In genomic region chr13:58358629-58359303, GRCm38 (mm10) we compare ENCODE assay signal across 9 mouse cellular contexts. TPM values are rescaled to one million over a fixed set of nuclear protein-coding genes. Genes with fewer than 3 reads are reported as not detected.
DNase-seq lines count a peak whose midpoint lies in the region; ATAC-seq and TF ChIP-seq lines count a peak whose summit lies in the region.
"Had no signal": no experiment of that assay in that cellular context is flagged by ENCODE, and none has a peak within 500 bp of the region (broad histone marks: within the 10 kb centered on the region; RNA-seq: fewer than 3 reads in every experiment).

Gene Kif27 (minus strand): TSS chr13:58359122.

- intact Hi-C loops in heart, adult 2 months (cut with DNase I): loop anchor here (5.0 kb wide), 2 partner anchors 44 to 86 kb away; partner anchors contain the start of genes Hnrnpk and Rmi1

- no peaks in the 10 kb centered on the region for H3K4me1 ChIP-seq in embryonic facial prominence, embryonic 14.5 days (ENCODE audit: control insufficient read depth, insufficient read depth, low read length)
- H3K4me1 ChIP-seq in heart, adult 2 months (ENCODE audit: control insufficient read depth, insufficient read depth, low read length): no peaks in the 10 kb centered on the region
- H3K4me1 ChIP-seq in kidney, adult 2 months (ENCODE audit: control insufficient read depth, insufficient read depth, low read length): 0 out of 2 replicates have a peak, but pooled peaks cover 2% of the 10 kb centered on the region
- peaks cover 6% of the 10 kb centered on the region; the same call in 1 of the 2 replicates for H3K4me1 ChIP-seq in limb, embryonic 13.5 days
- 0 out of 2 replicates have a peak, but pooled peaks cover 2% of the 10 kb centered on the region for H3K4me1 ChIP-seq in midbrain, embryonic 16.5 days (ENCODE audit: control insufficient read depth, insufficient read depth, low read length)
- H3K4me1 ChIP-seq in spleen, adult 2 months (ENCODE audit: control insufficient read depth, insufficient read depth, insufficient read length): no peaks in the 10 kb centered on the region

- no peaks in the 10 kb centered on the region for H3K9me3 ChIP-seq in embryonic facial prominence, embryonic 14.5 days (ENCODE audit: control insufficient read depth, low read length)
- no peaks in the 10 kb centered on the region for H3K9me3 ChIP-seq in limb, embryonic 13.5 days
- no peaks in the 10 kb centered on the region for H3K9me3 ChIP-seq in midbrain, embryonic 16.5 days (replicated peaks; ENCODE audit: control insufficient read depth, low read length, poor library complexity, severe bottlenecking)

- no peaks in the 10 kb centered on the region for H3K27me3 ChIP-seq in embryonic facial prominence, embryonic 14.5 days (replicated peaks; ENCODE audit: control insufficient read depth, insufficient read depth, low read length)
- no peaks in the 10 kb centered on the region for H3K27me3 ChIP-seq in heart, adult 2 months (ENCODE audit: control insufficient read depth, insufficient read depth, low read length)
- no peaks in the 10 kb centered on the region for H3K27me3 ChIP-seq in kidney, adult 2 months (replicated peaks; ENCODE audit: control insufficient read depth, insufficient read depth, low read length)
- H3K27me3 ChIP-seq in limb, embryonic 13.5 days: no peaks in the 10 kb centered on the region
- no peaks in the 10 kb centered on the region for H3K27me3 ChIP-seq in midbrain, embryonic 16.5 days (ENCODE audit: control insufficient read depth, insufficient read depth, low read depth, low read length)
- H3K27me3 ChIP-seq in spleen, adult 2 months (ENCODE audit: control insufficient read depth, insufficient read depth, low read length): no peaks in the 10 kb centered on the region
- H3K27me3 ChIP-seq: CH12.LX had no signal

- DNase-seq in 3134 (ENCODE audit: extremely low read depth, insufficient read length, low spot score): peak; percentile 7
- peak; percentile 50 to 66 for DNase-seq in adrenal gland, postnatal 4 days (ENCODE audit: low spot score in 2 of 2)
- DNase-seq in embryonic facial prominence, embryonic 14.5 days (ENCODE audit: low spot score): peak; percentile 93
- peak; percentile 85 to 88 for DNase-seq in heart, adult 2 months
- DNase-seq in kidney, adult 2 months: peak; percentile 93
- peak; percentile 77 to 83 for DNase-seq in spleen, adult 2 months (ENCODE audit: low read depth in 1 of 2, low spot score in 2 of 2)

- H3K79me2 ChIP-seq in heart, adult 2 months (replicated peaks; ENCODE audit: control insufficient read depth, insufficient read depth, low read length): no peaks in the 10 kb centered on the region

- TF ChIP-seq CTCF in heart, adult 2 months (IDR thresholded peaks at IDR 0.05): no peak
- no peak for TF ChIP-seq CTCF in kidney, adult 2 months (conservative IDR thresholded peaks at IDR 0.05; ENCODE audit: insufficient read depth, insufficient read length, low read depth, low read length)
- no peak for TF ChIP-seq CTCF in spleen, adult 2 months (IDR thresholded peaks at IDR 0.05; ENCODE audit: extremely low read depth, insufficient read depth, insufficient read length, insufficient replicate concordance)

- H3K4me2 ChIP-seq in embryonic facial prominence, embryonic 14.5 days (ENCODE audit: low read depth, low read length): peak within 1 kb of the TSS; percentile 86
- peak within 1 kb of the TSS; percentile 95 for H3K4me2 ChIP-seq in limb, embryonic 13.5 days (replicated peaks)
- H3K4me2 ChIP-seq in midbrain, embryonic 16.5 days (ENCODE audit: low read length): peak within 1 kb of the TSS; percentile 76

- peak within 1 kb of the TSS; percentile 67 for H3K9ac ChIP-seq in embryonic facial prominence, embryonic 14.5 days (ENCODE audit: low read depth, low read length)
- H3K9ac ChIP-seq in heart, adult 2 months (ENCODE audit: low read depth, low read length): peak within 1 kb of the TSS; percentile 65
- peak within 1 kb of the TSS; percentile 78 for H3K9ac ChIP-seq in limb, embryonic 13.5 days
- peak within 1 kb of the TSS; percentile 70 for H3K9ac ChIP-seq in midbrain, embryonic 16.5 days (ENCODE audit: low read depth, low read length)

- WGBS in embryonic facial prominence, embryonic 14.5 days: 1% methylated on average over 32 of the region's 85 CpGs
- 1% methylated on average over 78 of the region's 85 CpGs for WGBS in heart, adult 2 months
- WGBS in kidney, adult 2 months: 2% methylated on average over 81 of the region's 85 CpGs
- under 1% methylated on average over 82 of the region's 85 CpGs for WGBS in limb, embryonic 13.5 days
- under 1% methylated on average over 60 of the region's 85 CpGs for WGBS in midbrain, embryonic 16.5 days
- WGBS in spleen, adult 2 months: 1% methylated on average over 76 of the region's 85 CpGs

- no peak for TF ChIP-seq EP300 in heart, adult 2 months (IDR thresholded peaks at IDR 0.05; ENCODE audit: insufficient read depth, low read depth, low read length)

- no peak for TF ChIP-seq POLR2A in heart, adult 2 months (IDR thresholded peaks at IDR 0.05; ENCODE audit: insufficient read depth, low read depth, low read length)
- no peak for TF ChIP-seq POLR2A in kidney, adult 2 months (IDR thresholded peaks at IDR 0.05; ENCODE audit: low read depth, low read length)
- TF ChIP-seq POLR2A in spleen, adult 2 months (IDR thresholded peaks at IDR 0.05; ENCODE audit: low read depth, low read length): no peak

- no peaks in the 10 kb centered on the region for H3K36me3 ChIP-seq in embryonic facial prominence, embryonic 14.5 days (ENCODE audit: control insufficient read depth, insufficient read depth, low read length)
- H3K36me3 ChIP-seq in heart, adult 2 months (ENCODE audit: control insufficient read depth, insufficient read depth, low read length): no peaks in the 10 kb centered on the region
- no peaks in the 10 kb centered on the region for H3K36me3 ChIP-seq in kidney, adult 2 months (ENCODE audit: control insufficient read depth, insufficient read depth, low read length)
- H3K36me3 ChIP-seq in limb, embryonic 13.5 days: no peaks in the 10 kb centered on the region
- H3K36me3 ChIP-seq in midbrain, embryonic 16.5 days (ENCODE audit: control insufficient read depth, insufficient read depth, low read length): no peaks in the 10 kb centered on the region
- H3K36me3 ChIP-seq in spleen, adult 2 months (ENCODE audit: control insufficient read depth, insufficient read depth, low read length): no peaks in the 10 kb centered on the region

- peak within 1 kb of the TSS; percentile 69 for H3K4me3 ChIP-seq in embryonic facial prominence, embryonic 14.5 days (ENCODE audit: low read depth, low read length)
- peak within 1 kb of the TSS; percentile 45 for H3K4me3 ChIP-seq in heart, adult 2 months
- H3K4me3 ChIP-seq in kidney, adult 2 months (ENCODE audit: insufficient read depth, low read depth, low read length): peak within 1 kb of the TSS; percentile 49
- peak within 1 kb of the TSS; percentile 68 for H3K4me3 ChIP-seq in limb, embryonic 13.5 days
- peak within 1 kb of the TSS; percentile 66 for H3K4me3 ChIP-seq in midbrain, embryonic 16.5 days (ENCODE audit: low read depth, low read length)
- peak within 1 kb of the TSS; percentile 42; the same call in 1 of the 2 replicates for H3K4me3 ChIP-seq in spleen, adult 2 months (ENCODE audit: extremely low read depth, insufficient read depth, insufficient read length)

- H3K27ac ChIP-seq in embryonic facial prominence, embryonic 14.5 days (replicated peaks; ENCODE audit: low read depth, low read length): 0 out of 2 replicates have a peak within 1 kb of the TSS, but pooled peaks have one; percentile 40
- no peak within 1 kb of the TSS for H3K27ac ChIP-seq in heart, adult 2 months
- H3K27ac ChIP-seq in kidney, adult 2 months (ENCODE audit: insufficient read depth, low read depth, low read length): peak within 1 kb of the TSS; percentile 21; the same call in 1 of the 2 replicates
- H3K27ac ChIP-seq in limb, embryonic 13.5 days: no peak within 1 kb of the TSS
- H3K27ac ChIP-seq in midbrain, embryonic 16.5 days (ENCODE audit: low read length): no peak within 1 kb of the TSS
- no peak within 1 kb of the TSS for H3K27ac ChIP-seq in spleen, adult 2 months (ENCODE audit: insufficient read depth, low read length)

- peak; percentile 99 for ATAC-seq in embryonic facial prominence, embryonic 14.5 days (ENCODE audit: low read depth)
- ATAC-seq in limb, embryonic 13.5 days (ENCODE audit: low FRiP score, low read depth): peak; percentile 99
- ATAC-seq in midbrain, embryonic 16.5 days: peak; percentile 97

RNA-seq across cellular contexts. Expression of gene Kif27, which starts in this region (rescaled TPM):
- 1 to 10 TPM; 2.2 to 2.6 TPM for total RNA-seq in adrenal gland, postnatal 4 days (2021)
- polyA plus RNA-seq in embryonic facial prominence, embryonic 14.5 days (2014; fragmentation: Nextera tagmentation; extraction: Ambion mirVana): 0.98 and 1.7 TPM in 2 replicates
- under 1 TPM; 0.05 to 0.10 TPM for total RNA-seq in heart, adult 2 months (2021)
- 0.09 and 0.10 TPM in 2 replicates for polyA plus RNA-seq in heart, adult 2 months (2012; rRNA removed)
- polyA plus RNA-seq in kidney, adult 2 months (2012; rRNA removed): 0.22 and 0.31 TPM in 2 replicates
- polyA plus RNA-seq in limb, embryonic 13.5 days (2015; fragmentation: Nextera tagmentation; extraction: Ambion mirVana): 0.70 and 1.1 TPM in 2 replicates
- 1.9 and 2.0 TPM in 2 replicates for polyA plus RNA-seq in midbrain, embryonic 16.5 days (2015; fragmentation: Nextera tagmentation; extraction: Ambion mirVana)
- polyA plus RNA-seq in spleen, adult 2 months (2012; rRNA removed): 0.02 TPM in 2 replicates
- total RNA-seq: CH12.LX had no signal

Comparison
In these comparisons a context has a peak if more than half of its experiments do, and no peak if none do; other contexts are left out.
1. Peak in DNase-seq, H3K4me3 ChIP-seq and H3K9ac ChIP-seq in heart, adult 2 months; RNA of the gene not detected or under 1 TPM.
2. Peak in DNase-seq, H3K4me3 ChIP-seq and H3K27ac ChIP-seq in kidney, adult 2 months; RNA of the gene not detected or under 1 TPM.
3. Peak in DNase-seq and H3K4me3 ChIP-seq in spleen, adult 2 months; RNA of the gene not detected or under 1 TPM.
4. DNase-seq: peak in every context shown above with its lines; median percentile 93 in embryonic facial prominence, embryonic 14.5 days; 93 in kidney, adult 2 months; 86 in heart, adult 2 months; 80 in spleen, adult 2 months; 58 in adrenal gland, postnatal 4 days; 7 in 3134.